Mouse (Mus musculus): Measurements from ENCODE around the gene Nudt16l1. TPM values are rescaled to one million over a fixed set of nuclear protein-coding genes. Genes with fewer than 3 reads are reported as not detected.
A peak's percentile ranks its signal among the peaks of the same experiment; 100 is the strongest.

Nudt16l1 gene
- total RNA-seq (2014; rRNA removed; ENCODE audit: low replicate concordance) (35.5 and 44.0 TPM in 2 replicates), polyA plus RNA-seq (2015; fragmentation: Nextera tagmentation; extraction: Ambion mirVana) (96.0 and 101 TPM in 2 replicates)

- peaks cover 75% of the 10 kb centered on the region for H3K36me3 ChIP-seq (replicated peaks; ENCODE audit: control insufficient read depth, insufficient read depth, low read length)
- peak within 1 kb of the TSS; percentile 94 for H3K9ac ChIP-seq (replicated peaks; ENCODE audit: low read depth, low read length)
- H3K4me2 ChIP-seq (ENCODE audit: low read depth, low read length): peak within 1 kb of the TSS; percentile 99
- no peak for DNase-seq (ENCODE audit: low spot score)
- H3K9me3 ChIP-seq (replicated peaks; ENCODE audit: control insufficient read depth, low read length): no peaks in the 10 kb centered on the region
- H3K4me1 ChIP-seq (ENCODE audit: control insufficient read depth, insufficient read depth): peaks cover 11% of the 10 kb centered on the region
- 6% methylated on average over 2 of the region's 2 CpGs for WGBS
- TF ChIP-seq EP300 (IDR thresholded peaks at IDR 0.05; ENCODE audit: low read depth): no peak
- no peak for TF ChIP-seq CTCF (IDR thresholded peaks at IDR 0.05; ENCODE audit: low read depth)
- H3K27me3 ChIP-seq (ENCODE audit: control insufficient read depth, insufficient read depth, low read length): no peaks in the 10 kb centered on the region
- H3K27ac ChIP-seq (ENCODE audit: low read depth): peak within 1 kb of the TSS; percentile 85
- peak within 1 kb of the TSS; percentile 92 for H3K4me3 ChIP-seq (ENCODE audit: low read depth, low read length)
- no peak for ATAC-seq (ENCODE audit: insufficient read depth, low read depth)
Observed at GRCm38 (mm10) chr16:4938461-4938860, at the start of gene Nudt16l1. Nudt16l1 (plus strand) TSS chr16:4938761.

GRCm38 (mm10) chr16:4890201-4890709, 48.3 kb upstream of the Nudt16l1 start:
- H3K4me3 ChIP-seq (ENCODE audit: low read depth, low read length): no peak overlapping the region
- H3K4me2 ChIP-seq (ENCODE audit: low read depth, low read length): peak overlapping the region; percentile 10; the same call in 1 of the 2 replicates
- peaks cover 52% of the 10 kb centered on the region for H3K4me1 ChIP-seq (ENCODE audit: control insufficient read depth, insufficient read depth)
- WGBS: 29% methylated on average over 4 of the region's 4 CpGs
- DNase-seq (ENCODE audit: low spot score): peak; percentile 78
- no peaks in the 10 kb centered on the region for H3K36me3 ChIP-seq (replicated peaks; ENCODE audit: control insufficient read depth, insufficient read depth, low read length)
- ATAC-seq (ENCODE audit: insufficient read depth, low read depth): peak; percentile 52
- no peaks in the 10 kb centered on the region for H3K27me3 ChIP-seq (ENCODE audit: control insufficient read depth, insufficient read depth, low read length)
- no peak overlapping the region for H3K9ac ChIP-seq (replicated peaks; ENCODE audit: low read depth, low read length)
- peak overlapping the region; percentile 90 for H3K27ac ChIP-seq (ENCODE audit: low read depth)
- no peaks in the 10 kb centered on the region for H3K9me3 ChIP-seq (replicated peaks; ENCODE audit: control insufficient read depth, low read length)
- TF ChIP-seq EP300 (IDR thresholded peaks at IDR 0.05; ENCODE audit: low read depth): 0 out of 2 replicates have a peak, but pooled peaks have one; percentile 44
- no peak for TF ChIP-seq CTCF (IDR thresholded peaks at IDR 0.05; ENCODE audit: low read depth)

- Histone ChIP-seq H3K9ac (replicated peaks; ENCODE audit: low read depth, low read length) (no peak overlapping the region), H3K9me3 (replicated peaks; ENCODE audit: control insufficient read depth, low read length) (no peaks in the 10 kb centered on the region), H3K36me3 (replicated peaks; ENCODE audit: control insufficient read depth, insufficient read depth, low read length) (no peaks in the 10 kb centered on the region), H3K4me1 (ENCODE audit: control insufficient read depth, insufficient read depth) (peaks cover 63% of the 10 kb centered on the region), H3K27me3 (ENCODE audit: control insufficient read depth, insufficient read depth, low read length) (no peaks in the 10 kb centered on the region), H3K4me3 (ENCODE audit: low read depth, low read length) (no peak overlapping the region), H3K27ac (ENCODE audit: low read depth) (peak overlapping the region; percentile 30), H3K4me2 (ENCODE audit: low read depth, low read length) (no peak overlapping the region)
- WGBS: 77% methylated on average over 6 of the region's 6 CpGs
- ATAC-seq (ENCODE audit: insufficient read depth, low read depth) (no peak), DNase-seq (ENCODE audit: low spot score) (no peak)
- TF ChIP-seq EP300 (IDR thresholded peaks at IDR 0.05; ENCODE audit: low read depth) (no peak), CTCF (IDR thresholded peaks at IDR 0.05; ENCODE audit: low read depth) (no peak)
Observed at GRCm38 (mm10) chr16:4892171-4892570, 46.4 kb upstream of the Nudt16l1 start.

GRCm38 (mm10) chr16:4894201-4894908, 44.2 kb upstream of the Nudt16l1 start:
- no peaks in the 10 kb centered on the region for H3K27me3 ChIP-seq (ENCODE audit: control insufficient read depth, insufficient read depth, low read length)
- H3K4me3 ChIP-seq (ENCODE audit: low read depth, low read length): no peak overlapping the region
- H3K9me3 ChIP-seq (replicated peaks; ENCODE audit: control insufficient read depth, low read length): no peaks in the 10 kb centered on the region
- peak overlapping the region; percentile 54 for H3K27ac ChIP-seq (ENCODE audit: low read depth)
- ATAC-seq (ENCODE audit: insufficient read depth, low read depth) (no peak), DNase-seq (ENCODE audit: low spot score) (no peak)
- H3K4me2 ChIP-seq (ENCODE audit: low read depth, low read length): no peak overlapping the region
- no peak overlapping the region for H3K9ac ChIP-seq (replicated peaks; ENCODE audit: low read depth, low read length)
- H3K4me1 ChIP-seq (ENCODE audit: control insufficient read depth, insufficient read depth): peaks cover 55% of the 10 kb centered on the region
- no peaks in the 10 kb centered on the region for H3K36me3 ChIP-seq (replicated peaks; ENCODE audit: control insufficient read depth, insufficient read depth, low read length)
- 57% methylated on average over 7 of the region's 7 CpGs for WGBS
- no peak for TF ChIP-seq EP300 (IDR thresholded peaks at IDR 0.05; ENCODE audit: low read depth)
- no peak for TF ChIP-seq CTCF (IDR thresholded peaks at IDR 0.05; ENCODE audit: low read depth)

GRCm38 (mm10) chr16:4896249-4897027, 42.1 kb upstream of the Nudt16l1 start:
- ATAC-seq (ENCODE audit: insufficient read depth, low read depth) (peak; percentile 79), DNase-seq (ENCODE audit: low spot score) (no peak)
- H3K27me3 ChIP-seq (ENCODE audit: control insufficient read depth, insufficient read depth, low read length): no peaks in the 10 kb centered on the region
- no peak overlapping the region for H3K4me3 ChIP-seq (ENCODE audit: low read depth, low read length)
- no peaks in the 10 kb centered on the region for H3K9me3 ChIP-seq (replicated peaks; ENCODE audit: control insufficient read depth, low read length)
- peak overlapping the region; percentile 61 for H3K27ac ChIP-seq (ENCODE audit: low read depth)
- peaks cover 38% of the 10 kb centered on the region for H3K4me1 ChIP-seq (ENCODE audit: control insufficient read depth, insufficient read depth)
- WGBS: 12% methylated on average over 5 of the region's 5 CpGs
- TF ChIP-seq CTCF (IDR thresholded peaks at IDR 0.05; ENCODE audit: low read depth) (no peak), EP300 (IDR thresholded peaks at IDR 0.05; ENCODE audit: low read depth) (peak; percentile 49; the same call in 1 of the 2 replicates)
- H3K9ac ChIP-seq (replicated peaks; ENCODE audit: low read depth, low read length): 0 out of 2 replicates have a peak overlapping the region, but pooled peaks have one; percentile 1
- peak overlapping the region; percentile 23; the same call in 1 of the 2 replicates for H3K4me2 ChIP-seq (ENCODE audit: low read depth, low read length)
- H3K36me3 ChIP-seq (replicated peaks; ENCODE audit: control insufficient read depth, insufficient read depth, low read length): no peaks in the 10 kb centered on the region
